Mouse (Mus musculus): ENCODE data around the gene 2210016L21Rik. TPM values are rescaled to one million over a fixed set of nuclear protein-coding genes. Genes with fewer than 3 reads are reported as not detected.

The 2210016L21Rik gene
- 41.0 and 41.4 TPM in 2 replicates for polyA plus RNA-seq (2015; fragmentation: Nextera tagmentation; extraction: Ambion mirVana)

DNA sequence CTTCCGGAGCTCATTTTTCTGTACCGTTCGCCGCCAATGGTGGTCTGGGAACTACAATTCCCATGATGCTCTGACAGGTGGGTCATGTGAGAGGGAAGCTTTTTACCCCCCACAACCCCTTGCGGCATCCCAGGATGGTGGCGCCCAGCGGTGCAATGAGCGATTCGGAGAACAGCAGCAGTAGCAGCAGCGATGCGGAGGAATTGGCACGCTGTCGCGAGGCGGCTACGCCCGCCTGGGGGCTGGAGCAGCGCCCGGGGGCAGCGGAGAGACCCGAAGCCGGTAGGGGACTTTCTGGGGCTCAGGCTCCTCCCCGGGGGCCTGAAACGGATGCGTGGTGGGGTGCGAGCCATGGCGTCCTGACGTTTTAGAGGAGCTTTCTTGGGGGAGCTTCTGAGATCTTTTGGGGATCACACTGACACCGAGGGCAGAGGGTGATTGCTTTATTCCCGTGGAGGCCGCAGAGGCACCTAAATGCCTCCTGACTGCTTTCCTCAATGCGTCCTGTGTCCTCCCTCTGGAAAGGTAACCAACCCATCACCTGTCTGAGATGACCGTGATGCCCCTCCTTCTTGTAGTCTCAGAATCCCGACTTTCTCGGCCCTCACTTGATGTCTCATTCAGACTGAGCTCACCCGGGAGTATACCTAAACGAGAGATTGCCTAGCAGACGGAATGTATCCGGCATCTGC lies at the start of gene 2210016L21Rik:
2210016L21Rik (plus strand) TSS at position 85 of the 692 bp plus-strand sequence.
- Histone ChIP-seq H3K27ac (ENCODE audit: low read length) (peak within 1 kb of the TSS; percentile 32; the same call in 1 of the 2 replicates), H3K4me1 (ENCODE audit: insufficient read depth, low read depth, low read length) (peaks cover 3% of the 10 kb centered on the region; the same call in 1 of the 2 replicates), H3K4me3 (ENCODE audit: low read depth, low read length) (peak within 1 kb of the TSS; percentile 76), H3K27me3 (replicated peaks; ENCODE audit: insufficient read depth, low read length) (no peaks in the 10 kb centered on the region), H3K9ac (replicated peaks; ENCODE audit: low read depth) (peak within 1 kb of the TSS; percentile 76), H3K4me2 (replicated peaks; ENCODE audit: low read depth, low read length) (peak within 1 kb of the TSS; percentile 91), H3K36me3 (ENCODE audit: insufficient read depth, low read length) (peaks cover 13% of the 10 kb centered on the region; the same call in 1 of the 2 replicates), H3K9me3 (ENCODE audit: low read length) (no peaks in the 10 kb centered on the region)
- TF ChIP-seq EP300 (IDR thresholded peaks at IDR 0.05) (no peak), CTCF (IDR thresholded peaks at IDR 0.05) (peak; percentile 47)
- ATAC-seq (peak; percentile 98), DNase-seq (ENCODE audit: low spot score) (peak; percentile 96)
- WGBS, result 2% methylated on average over 39 of the region's 39 CpGs

DNA sequence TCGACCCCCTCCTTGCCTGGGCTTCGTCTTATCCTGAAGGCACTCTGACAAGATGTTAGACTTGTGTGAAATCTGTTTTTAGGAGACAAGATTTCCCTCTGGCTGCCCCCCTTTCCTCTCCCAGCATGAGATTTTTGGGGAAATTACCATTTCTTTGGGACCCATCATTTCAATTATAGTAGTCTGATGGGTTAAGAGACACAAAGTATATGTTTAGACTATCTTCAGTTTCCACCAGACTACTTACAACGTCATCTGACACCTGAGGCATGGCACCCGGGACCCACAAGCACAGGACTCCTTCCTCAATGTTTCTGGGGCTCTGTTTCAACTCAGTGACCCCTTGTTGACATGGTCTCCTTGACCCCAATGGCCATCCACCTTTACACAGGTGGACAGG lies 46.4 kb upstream of the 2210016L21Rik start:
- H3K4me1 ChIP-seq (ENCODE audit: insufficient read depth, low read depth, low read length), result no peaks in the 10 kb centered on the region
- H3K27me3 ChIP-seq (replicated peaks; ENCODE audit: insufficient read depth, low read length), result no peaks in the 10 kb centered on the region
- no peak overlapping the region for H3K9ac ChIP-seq (replicated peaks; ENCODE audit: low read depth)
- ATAC-seq, result no peak
- no peak overlapping the region for H3K4me3 ChIP-seq (ENCODE audit: low read depth, low read length)
- no peak overlapping the region for H3K27ac ChIP-seq (ENCODE audit: low read length)
- DNase-seq (ENCODE audit: low spot score), result no peak
- H3K36me3 ChIP-seq (ENCODE audit: insufficient read depth, low read length), result no peaks in the 10 kb centered on the region
- 79% methylated on average over 4 of the region's 4 CpGs for WGBS
- TF ChIP-seq CTCF (IDR thresholded peaks at IDR 0.05), result no peak
- TF ChIP-seq EP300 (IDR thresholded peaks at IDR 0.05), result no peak
- no peaks in the 10 kb centered on the region for H3K9me3 ChIP-seq (ENCODE audit: low read length)
- no peak overlapping the region for H3K4me2 ChIP-seq (replicated peaks; ENCODE audit: low read depth, low read length)

DNA sequence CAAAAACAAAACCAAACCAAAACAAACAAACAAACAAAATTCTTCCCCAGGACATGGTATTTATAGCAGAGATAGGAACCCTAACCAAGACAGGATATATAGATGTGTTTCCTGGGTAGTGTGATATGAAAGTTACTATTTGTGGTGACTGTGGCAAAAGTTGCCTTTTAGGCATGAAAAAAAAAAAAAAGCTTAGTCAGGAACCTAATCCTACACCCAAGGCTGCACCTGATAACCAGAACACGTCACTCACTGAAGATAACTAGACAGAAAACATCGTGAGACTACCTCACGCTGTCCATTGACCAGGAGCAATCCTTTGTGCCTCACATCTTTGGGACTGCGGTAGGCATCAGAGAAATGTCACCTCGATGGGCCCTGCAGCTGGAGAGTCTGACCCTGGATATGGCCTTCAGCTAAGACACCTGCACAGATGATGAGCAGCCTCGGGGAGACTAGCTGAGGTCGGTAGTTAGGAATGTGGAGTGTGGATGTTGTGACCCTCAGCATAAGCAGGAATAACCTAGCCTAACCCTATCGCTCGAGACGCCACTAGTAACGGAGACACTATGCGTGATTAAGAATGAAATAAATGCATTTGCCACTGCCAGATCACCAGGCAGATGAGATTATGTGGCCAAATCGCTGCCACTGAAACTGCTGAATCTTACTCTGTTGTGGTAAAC lies 45.1 kb upstream of the 2210016L21Rik start, which contains the start of gene Oasl2:
Oasl2 (plus strand) TSS at position 249 of the 686 bp plus-strand sequence.
- ATAC-seq (no peak), DNase-seq (ENCODE audit: low spot score) (no peak)
- Histone ChIP-seq H3K4me3 (ENCODE audit: low read depth, low read length) (peak within 1 kb of the TSS; percentile 46), H3K9ac (replicated peaks; ENCODE audit: low read depth) (0 out of 2 replicates have a peak within 1 kb of the TSS, but pooled peaks have one; percentile 27), H3K36me3 (ENCODE audit: insufficient read depth, low read length) (no peaks in the 10 kb centered on the region), H3K4me1 (ENCODE audit: insufficient read depth, low read depth, low read length) (no peaks in the 10 kb centered on the region), H3K9me3 (ENCODE audit: low read length) (no peaks in the 10 kb centered on the region), H3K4me2 (replicated peaks; ENCODE audit: low read depth, low read length) (peak within 1 kb of the TSS; percentile 58), H3K27me3 (replicated peaks; ENCODE audit: insufficient read depth, low read length) (no peaks in the 10 kb centered on the region), H3K27ac (ENCODE audit: low read length) (peak within 1 kb of the TSS; percentile 11)
- TF ChIP-seq CTCF (IDR thresholded peaks at IDR 0.05) (no peak), EP300 (IDR thresholded peaks at IDR 0.05) (no peak)
- 51% methylated on average over 13 of the region's 13 CpGs for WGBS

DNA sequence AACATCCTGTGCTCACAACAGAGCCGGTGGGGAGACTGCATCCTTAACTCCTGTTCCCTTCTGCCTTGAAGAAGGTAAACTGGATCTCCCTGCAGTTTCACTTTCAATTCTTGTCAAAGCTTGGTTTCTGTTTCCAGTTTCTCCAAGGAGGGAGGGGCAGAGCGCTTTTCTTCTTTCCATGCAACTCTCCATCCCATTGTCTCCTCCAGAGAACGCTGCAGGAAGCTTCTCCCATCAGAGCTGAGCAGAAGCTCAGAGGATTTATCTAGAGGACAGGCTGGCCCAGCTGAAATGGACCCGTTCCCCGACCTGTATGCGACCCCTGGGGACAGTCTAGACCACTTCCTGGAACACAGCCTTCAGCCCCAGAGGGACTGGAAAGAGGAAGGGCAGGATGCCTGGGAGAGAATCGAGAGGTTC lies 44.6 kb upstream of the 2210016L21Rik start:
- Histone ChIP-seq H3K4me3 (ENCODE audit: low read depth, low read length) (peak overlapping the region; percentile 46), H3K9me3 (ENCODE audit: low read length) (no peaks in the 10 kb centered on the region), H3K27ac (ENCODE audit: low read length) (peak overlapping the region; percentile 11), H3K27me3 (replicated peaks; ENCODE audit: insufficient read depth, low read length) (no peaks in the 10 kb centered on the region), H3K4me2 (replicated peaks; ENCODE audit: low read depth, low read length) (peak overlapping the region; percentile 58), H3K4me1 (ENCODE audit: insufficient read depth, low read depth, low read length) (no peaks in the 10 kb centered on the region), H3K9ac (replicated peaks; ENCODE audit: low read depth) (0 out of 2 replicates have a peak overlapping the region, but pooled peaks have one; percentile 27), H3K36me3 (ENCODE audit: insufficient read depth, low read length) (no peaks in the 10 kb centered on the region)
- no peak for TF ChIP-seq EP300 (IDR thresholded peaks at IDR 0.05)
- TF ChIP-seq CTCF (IDR thresholded peaks at IDR 0.05), result no peak
- 7% methylated on average over 7 of the region's 7 CpGs for WGBS
- DNase-seq (ENCODE audit: low spot score) (peak; percentile 76), ATAC-seq (peak; percentile 69)

DNA sequence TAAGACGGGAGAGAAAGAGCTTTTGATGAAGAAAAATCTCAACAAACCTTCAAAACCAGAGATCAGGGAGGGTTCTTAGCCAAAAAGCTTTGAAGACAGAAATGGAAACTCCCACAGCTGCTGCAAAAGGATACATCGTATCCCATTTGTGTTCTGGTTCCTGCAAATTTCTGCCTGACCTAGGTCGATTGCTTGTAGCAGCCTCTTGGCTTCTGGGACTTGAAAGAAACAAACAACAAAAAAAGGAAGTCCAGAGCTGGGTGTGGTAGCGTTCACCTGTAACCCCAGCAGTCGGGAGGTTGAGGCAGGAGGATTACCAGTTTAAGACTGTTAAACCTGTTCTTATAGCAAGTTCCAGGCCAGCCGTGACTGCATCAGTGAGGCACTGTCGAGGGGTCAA lies 43.1 kb upstream of the 2210016L21Rik start:
- Histone ChIP-seq H3K9ac (replicated peaks; ENCODE audit: low read depth) (no peak overlapping the region), H3K4me3 (ENCODE audit: low read depth, low read length) (no peak overlapping the region), H3K4me1 (ENCODE audit: insufficient read depth, low read depth, low read length) (no peaks in the 10 kb centered on the region), H3K27me3 (replicated peaks; ENCODE audit: insufficient read depth, low read length) (no peaks in the 10 kb centered on the region), H3K27ac (ENCODE audit: low read length) (no peak overlapping the region), H3K36me3 (ENCODE audit: insufficient read depth, low read length) (no peaks in the 10 kb centered on the region), H3K4me2 (replicated peaks; ENCODE audit: low read depth, low read length) (peak overlapping the region; percentile 58), H3K9me3 (ENCODE audit: low read length) (no peaks in the 10 kb centered on the region)
- no peak for DNase-seq (ENCODE audit: low spot score)
- TF ChIP-seq EP300 (IDR thresholded peaks at IDR 0.05) (no peak), CTCF (IDR thresholded peaks at IDR 0.05) (no peak)
- WGBS, result 71% methylated on average over 7 of the region's 7 CpGs
- ATAC-seq, result no peak

DNA sequence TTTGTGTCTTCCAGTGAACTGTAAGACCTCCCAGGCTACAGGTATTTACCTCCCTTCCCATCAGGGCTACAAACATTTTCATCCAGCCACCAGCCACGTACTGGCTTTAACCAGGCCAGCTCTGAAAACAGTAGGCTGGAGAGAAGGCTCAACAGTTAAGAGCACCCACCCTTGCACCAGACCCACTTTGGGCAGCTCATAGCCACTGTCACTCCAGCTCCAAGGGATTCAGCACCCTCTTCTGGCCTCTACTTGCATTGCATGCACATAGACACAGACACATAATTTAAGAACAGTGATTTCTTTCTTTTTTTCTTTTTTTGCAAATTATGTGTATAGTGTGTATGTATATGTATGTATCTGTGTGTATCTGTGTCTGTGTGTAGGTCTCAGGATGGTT lies 39.5 kb upstream of the 2210016L21Rik start:
- no peak overlapping the region for H3K4me3 ChIP-seq (ENCODE audit: low read depth, low read length)
- TF ChIP-seq CTCF (IDR thresholded peaks at IDR 0.05), result peak; percentile 83
- no peak for TF ChIP-seq EP300 (IDR thresholded peaks at IDR 0.05)
- peaks cover 4% of the 10 kb centered on the region; the same call in 1 of the 2 replicates for H3K36me3 ChIP-seq (ENCODE audit: insufficient read depth, low read length)
- no peak overlapping the region for H3K4me2 ChIP-seq (replicated peaks; ENCODE audit: low read depth, low read length)
- 29% methylated on average over 1 of the region's 1 CpGs for WGBS
- H3K27me3 ChIP-seq (replicated peaks; ENCODE audit: insufficient read depth, low read length), result no peaks in the 10 kb centered on the region
- no peaks in the 10 kb centered on the region for H3K9me3 ChIP-seq (ENCODE audit: low read length)
- H3K4me1 ChIP-seq (ENCODE audit: insufficient read depth, low read depth, low read length), result no peaks in the 10 kb centered on the region
- H3K9ac ChIP-seq (replicated peaks; ENCODE audit: low read depth), result no peak overlapping the region
- no peak for ATAC-seq
- peak; percentile 72 for DNase-seq (ENCODE audit: low spot score)
- H3K27ac ChIP-seq (ENCODE audit: low read length), result no peak overlapping the region
